Mouse (Mus musculus): ENCODE data around the gene Zfp385b. TPM values are rescaled to one million over a fixed set of nuclear protein-coding genes. Genes with fewer than 3 reads are reported as not detected.
"Not testable (repeated sequence)": the region's sequence is repeated elsewhere in the genome, so short reads cannot be mapped to it uniquely, and the experiment has no call there.

Gene Zfp385b
- polyA plus RNA-seq, 1 experiment from 2014 or later, result 6.8 TPM

DNA sequence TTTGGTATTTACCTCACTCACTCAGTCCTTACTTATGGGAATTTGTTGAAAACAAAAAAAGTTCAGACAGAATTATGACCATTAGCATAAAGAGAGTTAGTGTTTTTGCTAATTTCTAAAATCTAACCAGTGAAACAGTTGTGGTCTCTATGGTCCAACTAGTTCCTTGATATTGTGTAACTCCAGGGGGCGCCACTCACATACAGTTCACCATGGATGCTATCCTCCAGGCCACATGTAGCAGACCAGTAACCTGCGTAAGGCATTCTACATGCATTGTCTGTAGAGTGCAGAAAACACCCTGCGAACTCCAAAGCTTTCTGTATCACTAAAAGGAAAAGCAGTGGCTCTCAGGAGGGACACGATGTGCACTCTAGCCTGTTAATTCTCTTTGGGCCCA lies 362.8 kb downstream of the Zfp385b start:
- ATAC-seq, result peak; percentile 71; the same call in 1 of the 2 replicates
- peak; percentile 77 for TF ChIP-seq CTCF (IDR thresholded peaks at IDR 0.05; ENCODE audit: low read depth)
- no peak for TF ChIP-seq EP300 (IDR thresholded peaks at IDR 0.05; ENCODE audit: low read depth)

DNA sequence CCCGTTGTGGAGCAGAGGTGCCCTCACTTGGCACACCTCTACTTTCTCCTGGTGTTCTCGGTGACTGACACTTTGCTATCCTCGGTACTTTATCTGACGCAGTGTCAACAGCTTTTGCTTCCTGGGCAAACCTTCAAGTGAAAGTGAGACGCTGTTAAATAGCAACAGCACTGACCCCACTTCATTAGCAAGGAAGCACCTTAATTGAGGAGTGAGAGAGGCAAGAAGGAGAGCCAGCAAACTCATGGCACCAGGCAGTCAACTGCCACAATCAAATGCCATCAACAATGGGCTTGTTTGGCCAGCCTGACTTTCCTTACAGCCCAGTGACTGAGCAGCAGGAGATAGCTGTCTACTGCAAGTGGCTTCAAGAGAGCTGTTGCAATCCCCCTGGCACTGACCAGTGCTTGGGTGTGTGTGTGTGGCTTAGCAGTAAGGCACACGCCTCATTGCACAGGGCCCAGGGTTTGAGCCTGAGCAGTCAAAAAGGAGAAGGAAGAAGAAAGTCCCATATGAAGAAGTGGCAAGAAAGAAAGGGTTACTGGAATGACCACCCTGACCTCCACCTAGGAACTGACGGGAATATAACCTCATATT lies 365.0 kb downstream of the Zfp385b start:
- 46% methylated on average over 7 of the region's 7 CpGs for WGBS (ENCODE audit: insufficient replicate concordance)
- H3K4me2 ChIP-seq (ENCODE audit: low read depth, low read length), result no peak overlapping the region
- ATAC-seq (no peak), DNase-seq (no peak)
- no peaks in the 10 kb centered on the region for H3K9me3 ChIP-seq (ENCODE audit: low read length)
- no peaks in the 10 kb centered on the region for H3K36me3 ChIP-seq (replicated peaks; ENCODE audit: insufficient read depth, low read length)
- H3K9ac ChIP-seq (replicated peaks), result no peak overlapping the region
- H3K4me1 ChIP-seq (ENCODE audit: insufficient read depth), result no peaks in the 10 kb centered on the region
- no peak overlapping the region for H3K27ac ChIP-seq (ENCODE audit: low read depth)
- no peak overlapping the region for H3K4me3 ChIP-seq (ENCODE audit: low read depth, low read length)
- H3K27me3 ChIP-seq (ENCODE audit: insufficient read depth, low read length), result no peaks in the 10 kb centered on the region
- TF ChIP-seq EP300 (IDR thresholded peaks at IDR 0.05; ENCODE audit: low read depth), result no peak
- TF ChIP-seq CTCF (IDR thresholded peaks at IDR 0.05; ENCODE audit: low read depth), result no peak

More for the DNA sequence above, 362.8 kb downstream of the Zfp385b start:
- 36% methylated on average over 4 of the region's 4 CpGs for WGBS (ENCODE audit: insufficient replicate concordance)
- Histone ChIP-seq H3K27me3 (ENCODE audit: insufficient read depth, low read length) (no peaks in the 10 kb centered on the region), H3K36me3 (replicated peaks; ENCODE audit: insufficient read depth, low read length) (no peaks in the 10 kb centered on the region), H3K4me3 (ENCODE audit: low read depth, low read length) (no peak overlapping the region), H3K4me1 (ENCODE audit: insufficient read depth) (no peaks in the 10 kb centered on the region), H3K4me2 (ENCODE audit: low read depth, low read length) (no peak overlapping the region), H3K27ac (ENCODE audit: low read depth) (no peak overlapping the region), H3K9ac (replicated peaks) (no peak overlapping the region), H3K9me3 (ENCODE audit: low read length) (no peaks in the 10 kb centered on the region)
- DNase-seq, result peak; percentile 71

- Histone ChIP-seq H3K9me3 (ENCODE audit: low read length) (no peaks in the 10 kb centered on the region), H3K4me2 (ENCODE audit: low read depth, low read length) (no peak overlapping the region), H3K9ac (replicated peaks) (no peak overlapping the region), H3K4me1 (ENCODE audit: insufficient read depth) (no peaks in the 10 kb centered on the region), H3K27me3 (ENCODE audit: insufficient read depth, low read length) (no peaks in the 10 kb centered on the region), H3K4me3 (ENCODE audit: low read depth, low read length) (no peak overlapping the region), H3K27ac (ENCODE audit: low read depth) (no peak overlapping the region), H3K36me3 (replicated peaks; ENCODE audit: insufficient read depth, low read length) (no peaks in the 10 kb centered on the region)
- DNase-seq (no peak), ATAC-seq (no peak)
- TF ChIP-seq EP300 (IDR thresholded peaks at IDR 0.05; ENCODE audit: low read depth) (no peak), CTCF (IDR thresholded peaks at IDR 0.05; ENCODE audit: low read depth) (no peak)
- whole genome bisulfite sequencing (ENCODE audit: insufficient replicate concordance), result 24% methylated on average over 3 of the region's 3 CpGs
Measured at GRCm38 (mm10) chr2:77453786-77454185, 365.7 kb downstream of the Zfp385b start.

DNA sequence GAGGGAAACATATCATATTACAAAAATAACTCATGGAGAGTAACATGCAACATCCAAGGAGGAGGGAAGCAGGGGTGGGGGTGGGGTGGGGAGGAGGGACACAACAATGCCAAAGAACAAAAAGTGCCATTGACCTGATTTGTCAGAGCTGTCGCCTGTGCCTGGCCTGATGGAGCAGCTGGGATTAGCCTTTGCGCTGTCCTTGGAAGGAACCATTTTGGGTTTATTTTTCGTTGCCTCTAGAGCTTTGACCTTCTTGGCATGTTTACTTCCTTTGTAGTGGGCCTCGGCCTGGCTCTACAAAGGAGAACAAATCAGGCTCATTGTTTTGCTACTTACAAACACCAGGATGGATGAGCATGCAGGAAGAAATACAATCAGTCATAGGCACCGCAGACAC lies 369.4 kb downstream of the Zfp385b start:
- not testable (repeated sequence) for H3K9ac ChIP-seq (replicated peaks); H3K27ac ChIP-seq (ENCODE audit: low read depth); H3K4me1 ChIP-seq (ENCODE audit: insufficient read depth); H3K4me3 ChIP-seq (ENCODE audit: low read depth, low read length); H3K36me3 ChIP-seq (replicated peaks; ENCODE audit: insufficient read depth, low read length); DNase-seq; ATAC-seq; H3K4me2 ChIP-seq (ENCODE audit: low read depth, low read length); H3K27me3 ChIP-seq (ENCODE audit: insufficient read depth, low read length); H3K9me3 ChIP-seq (ENCODE audit: low read length)
- 72% methylated on average over 5 of the region's 5 CpGs for WGBS (ENCODE audit: insufficient replicate concordance)

DNA sequence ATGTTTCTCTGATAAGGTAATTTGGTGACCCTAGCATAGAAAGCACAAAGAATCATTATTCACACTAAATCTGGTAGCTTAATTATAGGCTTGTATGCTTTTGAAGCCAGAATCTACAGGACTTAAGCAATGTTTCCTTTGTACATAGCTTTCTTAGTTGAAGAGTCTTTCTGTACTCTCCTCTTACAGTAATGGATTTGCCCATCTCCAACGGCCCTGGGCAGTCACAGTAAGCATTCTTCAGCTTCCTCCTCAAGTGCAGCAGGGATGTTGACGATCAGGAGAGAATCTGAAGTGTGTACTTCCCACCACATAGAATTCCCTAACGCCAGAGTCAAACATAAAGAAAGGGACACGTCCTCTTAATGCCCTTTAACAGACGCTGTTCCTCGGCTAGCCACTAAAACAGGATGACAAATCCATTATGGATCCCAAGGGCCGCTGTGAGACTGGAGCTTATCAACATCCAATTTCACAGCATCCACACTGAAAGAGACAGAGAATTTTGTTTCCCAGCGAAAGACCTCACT lies 370.4 kb downstream of the Zfp385b start:
- WGBS (ENCODE audit: insufficient replicate concordance), result 52% methylated on average over 8 of the region's 8 CpGs
- no peaks in the 10 kb centered on the region for H3K9me3 ChIP-seq (ENCODE audit: low read length)
- DNase-seq (no peak), ATAC-seq (no peak)
- H3K27ac ChIP-seq (ENCODE audit: low read depth), result no peak overlapping the region
- no peaks in the 10 kb centered on the region for H3K27me3 ChIP-seq (ENCODE audit: insufficient read depth, low read length)
- H3K36me3 ChIP-seq (replicated peaks; ENCODE audit: insufficient read depth, low read length), result no peaks in the 10 kb centered on the region
- H3K4me2 ChIP-seq (ENCODE audit: low read depth, low read length), result no peak overlapping the region
- no peaks in the 10 kb centered on the region for H3K4me1 ChIP-seq (ENCODE audit: insufficient read depth)
- H3K9ac ChIP-seq (replicated peaks), result no peak overlapping the region
- no peak overlapping the region for H3K4me3 ChIP-seq (ENCODE audit: low read depth, low read length)
- TF ChIP-seq CTCF (IDR thresholded peaks at IDR 0.05; ENCODE audit: low read depth) (no peak), EP300 (IDR thresholded peaks at IDR 0.05; ENCODE audit: low read depth) (no peak)

- no peaks in the 10 kb centered on the region for H3K4me1 ChIP-seq (ENCODE audit: insufficient read depth)
- no peaks in the 10 kb centered on the region for H3K36me3 ChIP-seq (replicated peaks; ENCODE audit: insufficient read depth, low read length)
- no peaks in the 10 kb centered on the region for H3K9me3 ChIP-seq (ENCODE audit: low read length)
- no peak overlapping the region for H3K4me2 ChIP-seq (ENCODE audit: low read depth, low read length)
- no peak overlapping the region for H3K9ac ChIP-seq (replicated peaks)
- no peak for ATAC-seq
- H3K4me3 ChIP-seq (ENCODE audit: low read depth, low read length), result no peak overlapping the region
- TF ChIP-seq EP300 (IDR thresholded peaks at IDR 0.05; ENCODE audit: low read depth) (no peak), CTCF (IDR thresholded peaks at IDR 0.05; ENCODE audit: low read depth) (no peak)
- 88% methylated on average over 8 of the region's 8 CpGs for WGBS (ENCODE audit: insufficient replicate concordance)
- DNase-seq, result no peak
- no peaks in the 10 kb centered on the region for H3K27me3 ChIP-seq (ENCODE audit: insufficient read depth, low read length)
- H3K27ac ChIP-seq (ENCODE audit: low read depth), result no peak overlapping the region
Measured at GRCm38 (mm10) chr2:77444282-77444681, 375.2 kb downstream of the Zfp385b start.

All from liver, postnatal 0 days (tissue).